Mouse (Mus musculus): Measurements from ENCODE around the gene Cfl2. TPM values are rescaled to one million over a fixed set of nuclear protein-coding genes. Genes with fewer than 3 reads are reported as not detected.
"Not testable (repeated sequence)": the region's sequence is repeated elsewhere in the genome, so short reads cannot be mapped to it uniquely, and the experiment has no call there.

Cfl2 gene
- polyA plus RNA-seq, 1 experiment from 2014 or later, result 405 TPM

GRCm38 (mm10) chr12:54859531-54859930 lies 3.1 kb downstream of the Cfl2 start:
- no peaks in the 10 kb centered on the region for H3K27me3 ChIP-seq (replicated peaks)
- peaks cover 16% of the 10 kb centered on the region for H3K4me1 ChIP-seq (replicated peaks)
- H3K27ac ChIP-seq (ENCODE audit: poor library complexity, severe bottlenecking), result peak overlapping the region; percentile 68
- 35% methylated on average over 6 of the region's 6 CpGs for WGBS
- H3K9ac ChIP-seq, result no peak overlapping the region
- no peak for ATAC-seq (ENCODE audit: insufficient number of reproducible peaks, low FRiP score)
- H3K4me3 ChIP-seq, result no peak overlapping the region
- H3K36me3 ChIP-seq, result peaks cover 38% of the 10 kb centered on the region
- no peaks in the 10 kb centered on the region for H3K9me3 ChIP-seq (replicated peaks)
- peak overlapping the region; percentile 36 for H3K4me2 ChIP-seq

GRCm38 (mm10) chr12:54850551-54850950 lies 12.1 kb downstream of the Cfl2 start:
- H3K9ac ChIP-seq, result no peak overlapping the region
- no peak overlapping the region for H3K27ac ChIP-seq (ENCODE audit: poor library complexity, severe bottlenecking)
- H3K36me3 ChIP-seq, result peaks cover 15% of the 10 kb centered on the region
- H3K9me3 ChIP-seq (replicated peaks), result no peaks in the 10 kb centered on the region
- ATAC-seq (ENCODE audit: insufficient number of reproducible peaks, low FRiP score), result no peak
- no peak overlapping the region for H3K4me3 ChIP-seq
- WGBS, result 56% methylated on average over 2 of the region's 2 CpGs
- no peaks in the 10 kb centered on the region for H3K27me3 ChIP-seq (replicated peaks)
- H3K4me1 ChIP-seq (replicated peaks), result peaks cover 4% of the 10 kb centered on the region; the same call in 1 of the 2 replicates
- H3K4me2 ChIP-seq, result no peak overlapping the region

- Histone ChIP-seq H3K27me3 (replicated peaks) (no peaks in the 10 kb centered on the region), H3K4me3 (no peak overlapping the region), H3K9me3 (replicated peaks) (no peaks in the 10 kb centered on the region), H3K4me2 (no peak overlapping the region), H3K36me3 (no peaks in the 10 kb centered on the region; the same call in 1 of the 2 replicates), H3K27ac (ENCODE audit: poor library complexity, severe bottlenecking) (no peak overlapping the region), H3K4me1 (replicated peaks) (no peaks in the 10 kb centered on the region), H3K9ac (no peak overlapping the region)
- no peak for ATAC-seq (ENCODE audit: insufficient number of reproducible peaks, low FRiP score)
Observed at GRCm38 (mm10) chr12:54844415-54844814, 18.3 kb downstream of the Cfl2 start.

- no peak overlapping the region for H3K9ac ChIP-seq
- no peaks in the 10 kb centered on the region for H3K36me3 ChIP-seq
- H3K4me1 ChIP-seq (replicated peaks), result peaks cover 7% of the 10 kb centered on the region
- ATAC-seq (ENCODE audit: insufficient number of reproducible peaks, low FRiP score), result no peak
- no peak overlapping the region for H3K4me3 ChIP-seq
- no peak overlapping the region for H3K27ac ChIP-seq (ENCODE audit: poor library complexity, severe bottlenecking)
- H3K4me2 ChIP-seq, result no peak overlapping the region
- H3K9me3 ChIP-seq (replicated peaks), result no peaks in the 10 kb centered on the region
- 72% methylated on average over 1 of the region's 1 CpGs for WGBS
- H3K27me3 ChIP-seq (replicated peaks), result no peaks in the 10 kb centered on the region
Observed at GRCm38 (mm10) chr12:54841576-54841975, 21.1 kb downstream of the Cfl2 start.

GRCm38 (mm10) chr12:54839815-54840214 lies 22.9 kb downstream of the Cfl2 start:
- Histone ChIP-seq H3K9me3 (replicated peaks) (no peaks in the 10 kb centered on the region), H3K4me3 (no peak overlapping the region), H3K4me2 (no peak overlapping the region), H3K4me1 (replicated peaks) (peaks cover 23% of the 10 kb centered on the region), H3K27ac (ENCODE audit: poor library complexity, severe bottlenecking) (no peak overlapping the region), H3K27me3 (replicated peaks) (no peaks in the 10 kb centered on the region), H3K9ac (no peak overlapping the region), H3K36me3 (no peaks in the 10 kb centered on the region)
- ATAC-seq (ENCODE audit: insufficient number of reproducible peaks, low FRiP score), result no peak
- 78% methylated on average over 2 of the region's 2 CpGs for WGBS

GRCm38 (mm10) chr12:54838931-54839330 lies 23.7 kb downstream of the Cfl2 start:
- Histone ChIP-seq H3K9me3 (replicated peaks) (no peaks in the 10 kb centered on the region), H3K4me3 (no peak overlapping the region), H3K4me1 (replicated peaks) (peaks cover 27% of the 10 kb centered on the region), H3K27me3 (replicated peaks) (no peaks in the 10 kb centered on the region), H3K4me2 (no peak overlapping the region), H3K27ac (ENCODE audit: poor library complexity, severe bottlenecking) (no peak overlapping the region), H3K9ac (no peak overlapping the region), H3K36me3 (no peaks in the 10 kb centered on the region)
- no peak for ATAC-seq (ENCODE audit: insufficient number of reproducible peaks, low FRiP score)

- Histone ChIP-seq H3K4me2 (peak overlapping the region; percentile 63), H3K4me3 (no peak overlapping the region), H3K27ac (ENCODE audit: poor library complexity, severe bottlenecking) (peak overlapping the region; percentile 92), H3K4me1 (replicated peaks) (peaks cover 31% of the 10 kb centered on the region), H3K9ac (no peak overlapping the region), H3K9me3 (replicated peaks) (no peaks in the 10 kb centered on the region), H3K36me3 (no peaks in the 10 kb centered on the region), H3K27me3 (replicated peaks) (no peaks in the 10 kb centered on the region)
- ATAC-seq (ENCODE audit: insufficient number of reproducible peaks, low FRiP score), result peak; percentile 43; the same call in 1 of the 2 replicates
- 56% methylated on average over 18 of the region's 18 CpGs for WGBS
Observed at GRCm38 (mm10) chr12:54835608-54836570, 26.8 kb downstream of the Cfl2 start.

GRCm38 (mm10) chr12:54834925-54835447 lies 27.7 kb downstream of the Cfl2 start:
- ATAC-seq (ENCODE audit: insufficient number of reproducible peaks, low FRiP score), result peak; percentile 84
- H3K9me3 ChIP-seq (replicated peaks), result no peaks in the 10 kb centered on the region
- no peaks in the 10 kb centered on the region for H3K27me3 ChIP-seq (replicated peaks)
- H3K4me1 ChIP-seq (replicated peaks), result peaks cover 31% of the 10 kb centered on the region
- WGBS, result 5% methylated on average over 11 of the region's 11 CpGs
- H3K9ac ChIP-seq, result peak overlapping the region; percentile 68
- H3K27ac ChIP-seq (ENCODE audit: poor library complexity, severe bottlenecking), result peak overlapping the region; percentile 92
- peak overlapping the region; percentile 41 for H3K4me3 ChIP-seq
- H3K36me3 ChIP-seq, result no peaks in the 10 kb centered on the region
- peak overlapping the region; percentile 63 for H3K4me2 ChIP-seq

- peak overlapping the region; percentile 15; the same call in 1 of the 2 replicates for H3K4me2 ChIP-seq
- no peaks in the 10 kb centered on the region for H3K9me3 ChIP-seq (replicated peaks)
- no peaks in the 10 kb centered on the region for H3K27me3 ChIP-seq (replicated peaks)
- WGBS, result 41% methylated on average over 9 of the region's 9 CpGs
- H3K4me1 ChIP-seq (replicated peaks), result peaks cover 31% of the 10 kb centered on the region
- no peak overlapping the region for H3K9ac ChIP-seq
- no peaks in the 10 kb centered on the region for H3K36me3 ChIP-seq
- H3K4me3 ChIP-seq, result no peak overlapping the region
- H3K27ac ChIP-seq (ENCODE audit: poor library complexity, severe bottlenecking), result peak overlapping the region; percentile 71
- no peak for ATAC-seq (ENCODE audit: insufficient number of reproducible peaks, low FRiP score)
Observed at GRCm38 (mm10) chr12:54833856-54834399, 28.7 kb downstream of the Cfl2 start.

- not testable (repeated sequence) for ATAC-seq (ENCODE audit: insufficient number of reproducible peaks, low FRiP score)
- 64% methylated on average over 1 of the region's 1 CpGs for WGBS
Observed at GRCm38 (mm10) chr12:54831927-54832326, 30.8 kb downstream of the Cfl2 start.

GRCm38 (mm10) chr12:54830574-54830973 lies 32.1 kb downstream of the Cfl2 start:
- Histone ChIP-seq H3K36me3 (no peaks in the 10 kb centered on the region), H3K4me3 (no peak overlapping the region), H3K27me3 (replicated peaks) (no peaks in the 10 kb centered on the region), H3K27ac (ENCODE audit: poor library complexity, severe bottlenecking) (no peak overlapping the region), H3K4me1 (replicated peaks) (peaks cover 16% of the 10 kb centered on the region), H3K4me2 (no peak overlapping the region), H3K9ac (no peak overlapping the region), H3K9me3 (replicated peaks) (no peaks in the 10 kb centered on the region)
- 5% methylated on average over 6 of the region's 6 CpGs for WGBS
- ATAC-seq (ENCODE audit: insufficient number of reproducible peaks, low FRiP score), result no peak

More at GRCm38 (mm10) chr12:54831927-54832326, 30.8 kb downstream of the Cfl2 start:
- not testable (repeated sequence) for H3K4me2 ChIP-seq; H3K27me3 ChIP-seq (replicated peaks); H3K9ac ChIP-seq; H3K36me3 ChIP-seq; H3K9me3 ChIP-seq (replicated peaks); H3K27ac ChIP-seq (ENCODE audit: poor library complexity, severe bottlenecking); H3K4me3 ChIP-seq
- H3K4me1 ChIP-seq (replicated peaks), result peaks cover 27% of the 10 kb centered on the region
